ENCODE assay signal across 16 mouse cellular contexts in the genomic region with DNA sequence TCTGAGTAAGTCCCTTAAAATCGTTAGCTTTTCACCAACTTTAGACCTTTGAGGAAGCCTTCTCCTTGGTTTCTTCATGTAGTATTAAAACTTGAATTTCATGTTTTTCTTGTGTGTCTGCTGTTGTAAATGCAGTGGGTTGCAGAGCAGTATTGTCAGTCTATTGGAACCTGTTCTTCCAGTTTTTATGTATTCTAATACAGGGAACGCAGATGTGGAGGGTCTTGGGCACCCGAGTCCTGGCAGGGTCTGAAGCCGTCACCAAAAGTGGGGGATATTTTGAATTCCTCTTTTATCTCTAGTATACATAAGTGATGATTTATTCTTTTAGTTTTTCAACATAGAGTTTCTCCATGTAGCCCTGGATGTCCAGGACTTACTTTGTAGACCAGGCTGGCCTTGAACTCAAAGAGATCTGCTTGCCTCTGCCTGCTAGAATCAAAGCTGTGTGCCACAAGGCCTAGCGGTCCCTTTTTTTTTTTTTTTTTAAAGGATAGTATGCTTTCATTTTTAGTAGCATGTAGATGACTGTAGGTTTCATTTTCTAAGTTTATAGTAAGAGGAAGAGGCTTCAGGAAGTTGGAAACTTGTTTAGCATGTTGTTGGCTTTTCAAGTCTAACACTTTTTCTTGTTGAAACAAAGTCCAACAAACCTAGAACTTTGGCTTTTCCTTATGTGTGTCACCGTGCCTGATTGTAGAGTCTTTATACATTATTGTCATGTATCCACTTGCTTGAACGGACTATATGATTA. TPM values are rescaled to one million over a fixed set of nuclear protein-coding genes. Genes with fewer than 3 reads are reported as not detected.
A peak's percentile ranks its signal among the peaks of the same experiment; 100 is the strongest.
DNase-seq lines count a peak whose midpoint lies in the region; ATAC-seq and TF ChIP-seq lines count a peak whose summit lies in the region.
"Had no signal": no experiment of that assay in that cellular context is flagged by ENCODE, and none has a peak within 500 bp of the region (broad histone marks: within the 10 kb centered on the region; RNA-seq: fewer than 3 reads in every experiment).

No protein-coding gene starts in this region.

- no peak for ATAC-seq in stomach, embryonic 14.5 days (ENCODE audit: insufficient number of reproducible peaks, insufficient read depth, low FRiP score, low read depth)
- ATAC-seq in stomach, postnatal 0 days (ENCODE audit: low FRiP score, low TSS enrichment): no peak
- ATAC-seq in embryonic facial prominence, embryonic 14.5 days (ENCODE audit: low read depth): peak; percentile 68; the same call in 1 of the 2 replicates
- no peak for ATAC-seq in forebrain, postnatal 0 days
- ATAC-seq: forebrain, embryonic 14.5 days had no signal

- H3K4me1 ChIP-seq in stomach, embryonic 14.5 days (ENCODE audit: control insufficient read depth, insufficient read depth, low read length): no peaks in the 10 kb centered on the region
- H3K4me1 ChIP-seq in stomach, postnatal 0 days (replicated peaks; ENCODE audit: control insufficient read depth, insufficient read depth): no peaks in the 10 kb centered on the region
- H3K4me1 ChIP-seq in embryonic facial prominence, embryonic 14.5 days (ENCODE audit: control insufficient read depth, insufficient read depth, low read length): no peaks in the 10 kb centered on the region
- H3K4me1 ChIP-seq in forebrain, postnatal 0 days (ENCODE audit: insufficient read depth): no peaks in the 10 kb centered on the region
- H3K4me1 ChIP-seq: embryonic facial prominence, embryonic 13.5 days; limb, embryonic 12.5 days had no signal

- H3K79me2 ChIP-seq in macrophage (ENCODE audit: inconsistent target): peaks cover 95% of the 10 kb centered on the region

- no peaks in the 10 kb centered on the region for H3K27me3 ChIP-seq in stomach, embryonic 14.5 days (ENCODE audit: control insufficient read depth, insufficient read depth, low read length)
- no peaks in the 10 kb centered on the region for H3K27me3 ChIP-seq in stomach, postnatal 0 days (ENCODE audit: control insufficient read depth, insufficient read depth, low read length)
- no peaks in the 10 kb centered on the region for H3K27me3 ChIP-seq in embryonic facial prominence, embryonic 14.5 days (replicated peaks; ENCODE audit: control insufficient read depth, insufficient read depth, low read length)
- no peaks in the 10 kb centered on the region for H3K27me3 ChIP-seq in forebrain, postnatal 0 days (ENCODE audit: insufficient read depth, low read length)
- H3K27me3 ChIP-seq: embryonic facial prominence, embryonic 13.5 days; limb, embryonic 12.5 days had no signal

- WGBS in stomach, embryonic 14.5 days: 76% methylated on average over 7 of the region's 7 CpGs
- 71% methylated on average over 7 of the region's 7 CpGs for WGBS in stomach, postnatal 0 days
- WGBS in embryonic facial prominence, embryonic 14.5 days: 79% methylated on average over 7 of the region's 7 CpGs
- 64% methylated on average over 7 of the region's 7 CpGs for WGBS in macrophage (ENCODE audit: missing documents)
- 94% methylated on average over 7 of the region's 7 CpGs for WGBS in forebrain, postnatal 0 days

- H3K9me3 ChIP-seq in stomach, embryonic 14.5 days (ENCODE audit: control insufficient read depth, low read depth, low read length): no peaks in the 10 kb centered on the region
- H3K9me3 ChIP-seq in stomach, postnatal 0 days (ENCODE audit: control insufficient read depth, low read length): no peaks in the 10 kb centered on the region
- H3K9me3 ChIP-seq in embryonic facial prominence, embryonic 14.5 days (ENCODE audit: control insufficient read depth, low read length): no peaks in the 10 kb centered on the region; the same call in 1 of the 2 replicates
- H3K9me3 ChIP-seq in forebrain, postnatal 0 days (ENCODE audit: low read length): no peaks in the 10 kb centered on the region
- H3K9me3 ChIP-seq: embryonic facial prominence, embryonic 13.5 days; G1E; limb, embryonic 12.5 days had no signal

- H3K4me2 ChIP-seq in stomach, embryonic 14.5 days (replicated peaks; ENCODE audit: low read depth, low read length): no peak overlapping the region
- H3K4me2 ChIP-seq in stomach, postnatal 0 days (replicated peaks; ENCODE audit: low read depth): no peak overlapping the region
- no peak overlapping the region for H3K4me2 ChIP-seq in embryonic facial prominence, embryonic 14.5 days (ENCODE audit: low read depth, low read length)
- H3K4me2 ChIP-seq in forebrain, postnatal 0 days (ENCODE audit: low read depth): no peak overlapping the region
- H3K4me2 ChIP-seq: embryonic facial prominence, embryonic 13.5 days; limb, embryonic 12.5 days had no signal

- no peak for DNase-seq in stomach, postnatal 0 days (ENCODE audit: low spot score)
- peak; percentile 47 for DNase-seq in embryonic facial prominence, embryonic 14.5 days (ENCODE audit: low spot score)
- no peak for DNase-seq in layer of hippocampus, postnatal 25 days (ENCODE audit: extremely low spot score in 1 of 2, low spot score in 1 of 2)
- no peak for DNase-seq in adrenal gland, postnatal 36 days
- no peak for DNase-seq in forebrain, postnatal 0 days
- DNase-seq: cerebellum, adult 9-10 months; gastrocnemius, postnatal 14 days; kidney, postnatal 10 days; lung, adult 18-20 months; right cerebral cortex, postnatal 25 days had no signal

- H3K9ac ChIP-seq in stomach, embryonic 14.5 days (replicated peaks; ENCODE audit: low read depth, low read length): no peak overlapping the region
- no peak overlapping the region for H3K9ac ChIP-seq in stomach, postnatal 0 days (ENCODE audit: low read length)
- no peak overlapping the region for H3K9ac ChIP-seq in embryonic facial prominence, embryonic 14.5 days (ENCODE audit: low read depth, low read length)
- H3K9ac ChIP-seq in forebrain, postnatal 0 days: no peak overlapping the region
- H3K9ac ChIP-seq: embryonic facial prominence, embryonic 13.5 days; limb, embryonic 12.5 days had no signal

- H3K36me3 ChIP-seq in stomach, embryonic 14.5 days (ENCODE audit: control insufficient read depth, insufficient read depth, low read length): no peaks in the 10 kb centered on the region
- H3K36me3 ChIP-seq in stomach, postnatal 0 days (ENCODE audit: control insufficient read depth, insufficient read depth, low read length): no peaks in the 10 kb centered on the region
- no peaks in the 10 kb centered on the region for H3K36me3 ChIP-seq in embryonic facial prominence, embryonic 14.5 days (ENCODE audit: control insufficient read depth, insufficient read depth, low read length)
- H3K36me3 ChIP-seq in macrophage (ENCODE audit: inconsistent target): no peaks in the 10 kb centered on the region
- H3K36me3 ChIP-seq in forebrain, postnatal 0 days (ENCODE audit: insufficient read depth): no peaks in the 10 kb centered on the region
- H3K36me3 ChIP-seq: embryonic facial prominence, embryonic 13.5 days; limb, embryonic 12.5 days had no signal

- peak overlapping the region; percentile 7; the same call in 1 of the 2 replicates for H3K27ac ChIP-seq in stomach, embryonic 14.5 days (ENCODE audit: low read length)
- H3K27ac ChIP-seq in stomach, postnatal 0 days (replicated peaks): no peak overlapping the region
- no peak overlapping the region; the same call in 1 of the 2 replicates for H3K27ac ChIP-seq in embryonic facial prominence, embryonic 14.5 days (replicated peaks; ENCODE audit: low read depth, low read length)
- H3K27ac ChIP-seq in macrophage: peak overlapping the region; percentile 57
- no peak overlapping the region for H3K27ac ChIP-seq in forebrain, postnatal 0 days (ENCODE audit: low read depth, low read length)
- H3K27ac ChIP-seq: embryonic facial prominence, embryonic 13.5 days; limb, embryonic 12.5 days had no signal

- no peak for TF ChIP-seq CTCF in stomach, postnatal 0 days (IDR thresholded peaks at IDR 0.05; ENCODE audit: low read depth)
- TF ChIP-seq CTCF in forebrain, postnatal 0 days (IDR thresholded peaks at IDR 0.05; ENCODE audit: low read depth): no peak

- TF ChIP-seq EP300 in stomach, postnatal 0 days (optimal IDR thresholded peaks at IDR 0.05): no peak

- H3K4me3 ChIP-seq in stomach, embryonic 14.5 days (ENCODE audit: low read depth, low read length): no peak overlapping the region
- H3K4me3 ChIP-seq in stomach, postnatal 0 days (ENCODE audit: low read depth, low read length): no peak overlapping the region
- no peak overlapping the region for H3K4me3 ChIP-seq in embryonic facial prominence, embryonic 14.5 days (ENCODE audit: low read depth, low read length)
- H3K4me3 ChIP-seq in macrophage (ENCODE audit: inconsistent target): no peak overlapping the region
- no peak overlapping the region for H3K4me3 ChIP-seq in forebrain, postnatal 0 days (ENCODE audit: low read depth, low read length)
- H3K4me3 ChIP-seq: embryonic facial prominence, embryonic 13.5 days; limb, embryonic 12.5 days had no signal

RNA-seq across cellular contexts. Expression of a gene that starts 14.9 kb away (rescaled TPM):
- polyA plus RNA-seq in stomach, embryonic 14.5 days (2014; fragmentation: Nextera tagmentation; extraction: Ambion mirVana): 39.8 and 40.4 TPM in 2 replicates
- polyA plus RNA-seq in stomach, postnatal 0 days (2015; fragmentation: Nextera tagmentation; extraction: Ambion mirVana): 9.9 and 10.7 TPM in 2 replicates
- polyA plus RNA-seq in embryonic facial prominence, embryonic 14.5 days (2014; fragmentation: Nextera tagmentation; extraction: Ambion mirVana): 27.9 and 28.5 TPM in 2 replicates
- total RNA-seq in macrophage (2018; cell fraction: chromatin; rRNA removed): 100 to 1,000 TPM; 139 to 414 (median 270) TPM
- total RNA-seq in macrophage (2018; cell fraction: cytosol; rRNA removed): 10 to 100 TPM; 39.4 to 71.3 (median 49.8) TPM
- total RNA-seq in macrophage (2018; cell fraction: nucleus; rRNA removed): 100 to 1,000 TPM in 23 of 26 experiments, 10 to 100 TPM in 3; 75.6 to 230 (median 143) TPM
- polyA plus RNA-seq in macrophage (2018): 27.5 to 37.3 TPM (median 33.7 TPM) in 3 replicates
- total RNA-seq in layer of hippocampus, postnatal 25 days (2021): 10 to 100 TPM; 35.1 to 47.1 TPM
- 10 to 100 TPM; 58.9 to 81.1 TPM for total RNA-seq in adrenal gland, postnatal 36 days (2021)
- total RNA-seq in forebrain, postnatal 0 days (2014; rRNA removed): 50.9 and 57.4 TPM in 2 replicates
- 6.1 and 7.8 TPM in 2 replicates for polyA plus RNA-seq in forebrain, postnatal 0 days (2015; fragmentation: Nextera tagmentation; extraction: Ambion mirVana)

Comparison
In these comparisons a context has a peak if more than half of its experiments do, and no peak if none do; other contexts are left out.
1. H3K27ac ChIP-seq: peak in stomach, embryonic 14.5 days (single experiment) and macrophage (single experiment); none in stomach, postnatal 0 days (single experiment), embryonic facial prominence, embryonic 14.5 days (single experiment) and forebrain, postnatal 0 days (single experiment).